Mouse (Mus musculus) neural tube, embryonic 10.5 days (tissue): ENCODE measurements around the gene Tbxas1.

Experiments
- DNase-seq: peaks from one replicate; pipeline ENCODE4 v3.0.0-alpha.2; 2017; ENCODE audit warnings: low spot score; ENCODE audit errors: extremely low spot score

Gene Tbxas1

DNA sequence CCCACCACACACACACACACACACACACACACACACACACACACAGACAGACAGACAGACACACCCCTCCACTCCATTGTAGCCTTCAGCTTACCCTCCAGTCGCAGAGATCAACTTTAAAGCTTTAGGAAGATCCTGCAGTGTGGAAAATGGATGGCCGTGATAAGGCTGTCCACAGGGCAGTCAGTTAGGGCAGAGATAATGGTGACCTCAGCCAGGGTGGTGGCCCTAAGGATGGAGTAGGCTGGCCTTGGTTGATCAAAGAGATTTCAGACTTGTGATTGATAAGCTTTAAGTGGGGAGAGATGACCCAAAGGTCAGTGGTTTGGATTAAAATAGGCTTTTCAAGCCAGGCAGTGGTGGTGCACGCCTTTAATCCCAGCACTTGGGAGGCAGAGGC lies 120.6 kb downstream of the Tbxas1 start:
- DNase-seq, result no peak

DNA sequence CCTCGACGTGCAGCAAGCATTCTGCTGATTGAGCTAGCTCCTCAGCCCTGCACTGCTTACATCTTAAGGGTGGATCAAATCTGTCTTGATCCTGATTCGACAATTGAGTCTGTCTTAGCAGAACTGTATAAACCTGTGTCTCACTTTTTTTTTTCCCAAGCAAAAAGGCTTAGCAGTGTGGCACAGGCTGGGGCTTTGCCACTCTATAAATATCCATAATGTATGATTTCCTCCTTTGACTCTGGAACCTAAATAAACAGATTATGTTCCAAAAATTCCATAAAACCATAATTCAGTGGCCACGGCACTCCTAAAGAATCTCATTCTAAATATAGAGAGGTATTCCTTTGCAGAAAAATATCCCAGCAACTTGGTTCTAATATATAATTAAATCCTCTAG lies 122.6 kb downstream of the Tbxas1 start:
- DNase-seq, result no peak

DNA sequence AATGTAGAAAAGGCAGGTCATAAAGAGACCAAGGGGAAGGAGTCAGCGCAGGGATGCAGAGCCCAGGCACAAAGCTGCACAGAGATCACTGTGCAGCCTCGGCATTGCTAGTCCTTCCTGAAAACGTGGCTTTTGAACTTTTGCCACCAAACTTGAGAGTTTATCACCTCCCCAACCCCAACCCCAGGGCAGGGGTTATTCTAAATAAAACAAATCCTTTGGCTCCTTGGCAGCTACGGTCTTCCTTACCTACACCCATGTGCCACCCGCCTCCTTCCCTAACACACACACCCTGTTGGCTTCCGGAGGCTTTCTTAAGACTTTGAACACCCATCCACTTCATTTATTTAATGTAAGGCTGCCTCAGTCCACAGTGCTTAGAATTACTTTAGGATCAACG lies 127.9 kb downstream of the Tbxas1 start:
- DNase-seq, result no peak

DNA sequence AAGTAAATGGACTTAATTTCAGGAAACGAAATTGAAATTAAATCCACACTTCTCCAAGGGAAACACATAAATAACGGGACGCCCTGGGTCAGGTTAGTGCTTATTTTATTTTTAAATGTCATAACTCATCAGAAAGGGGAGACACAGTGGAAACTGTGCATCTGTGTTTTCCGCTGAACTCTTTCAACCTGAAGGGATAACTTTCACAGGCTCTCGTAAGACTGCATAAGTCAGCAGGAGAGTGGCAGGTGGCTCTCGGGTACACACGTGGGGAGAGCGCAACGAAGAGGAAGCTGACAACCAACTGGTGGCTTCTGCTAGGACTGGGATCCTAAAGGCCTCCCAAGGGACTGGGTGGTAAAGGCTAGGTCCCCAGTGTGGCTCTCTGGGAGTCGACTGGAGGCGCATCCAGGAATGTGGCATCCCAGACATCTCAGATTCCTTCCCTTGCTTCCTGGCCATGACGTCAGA lies 128.8 kb downstream of the Tbxas1 start:
- no peak for DNase-seq

DNA sequence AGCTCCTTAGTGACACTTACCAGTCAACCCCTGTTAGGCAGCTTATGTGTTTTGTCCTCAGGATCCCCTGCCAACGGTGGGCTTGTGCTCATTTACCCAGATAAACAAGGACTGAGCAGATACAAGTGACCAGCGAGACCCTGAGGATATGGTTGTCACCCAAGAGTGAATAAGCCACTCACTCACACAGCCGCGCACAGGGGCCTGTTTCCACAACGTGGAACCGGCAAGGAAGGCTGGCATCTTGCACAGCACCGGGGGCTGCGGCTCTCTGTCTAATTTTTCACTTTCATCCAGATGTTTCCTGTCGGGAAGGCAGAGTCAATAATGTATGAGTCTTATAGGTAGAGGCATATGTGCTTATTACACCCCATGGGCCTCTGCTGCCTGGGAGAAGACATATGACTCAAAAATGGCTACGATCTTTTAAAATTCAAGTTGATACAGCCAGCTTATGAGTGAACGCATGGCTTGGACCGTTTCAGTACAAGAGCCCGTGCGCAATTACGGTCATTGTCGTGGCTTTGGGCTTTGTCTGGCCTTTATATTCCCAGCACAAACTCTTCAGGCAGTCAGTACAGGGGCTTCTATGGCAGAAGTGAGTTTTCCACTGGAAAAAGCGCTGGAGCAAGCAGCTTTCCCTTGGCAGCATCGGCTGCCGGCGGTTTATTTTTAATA lies 130.2 kb downstream of the Tbxas1 start:
- no peak for DNase-seq

DNA sequence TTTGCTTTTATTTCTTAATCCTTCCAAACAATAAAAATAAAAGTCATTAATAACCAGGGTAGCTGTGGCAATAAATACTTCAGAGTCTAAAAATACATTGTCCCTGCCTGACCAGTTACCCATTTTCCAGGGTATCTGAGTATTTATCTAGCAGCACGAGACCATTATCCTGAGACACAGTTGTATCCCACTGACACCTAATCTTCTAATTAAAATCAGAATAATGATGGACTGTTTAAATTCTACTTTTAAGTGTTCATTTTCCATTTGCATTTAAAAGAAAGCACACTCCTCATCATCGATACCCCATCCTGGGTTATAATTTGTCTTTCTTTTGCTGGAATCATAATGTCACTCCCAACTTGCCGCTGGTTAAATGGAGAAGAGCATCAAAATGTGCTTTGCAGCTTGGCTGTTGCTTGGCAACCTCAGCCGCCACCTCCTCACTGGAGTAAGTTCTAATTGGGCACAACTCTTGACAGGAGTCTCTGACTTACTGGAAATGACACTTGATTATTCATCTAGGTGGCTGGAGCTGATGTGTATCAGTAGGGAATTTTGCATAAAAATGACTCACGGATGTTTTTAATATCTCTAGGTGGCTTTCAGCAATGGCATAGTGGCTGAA lies 130.9 kb downstream of the Tbxas1 start:
- DNase-seq, result no peak

DNA sequence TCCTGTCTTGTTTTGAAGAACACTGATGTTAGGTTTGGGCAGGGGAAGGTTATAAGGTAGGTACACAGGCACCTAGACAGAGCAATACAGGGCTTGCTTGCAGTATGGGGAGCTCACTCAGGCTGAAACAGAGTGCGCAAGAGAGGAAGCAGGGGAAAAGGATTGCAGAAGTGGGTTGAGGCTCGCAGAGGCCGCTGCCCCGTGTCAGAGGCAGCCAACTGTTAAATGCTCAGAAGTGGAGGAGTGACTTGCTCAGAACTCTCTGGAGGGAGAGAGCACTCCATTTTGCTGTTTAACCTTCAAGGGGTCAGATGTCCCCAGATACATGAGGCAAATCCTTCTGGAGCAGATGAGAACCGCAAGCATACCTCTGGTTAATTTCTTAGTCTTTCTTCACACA lies 132.0 kb downstream of the Tbxas1 start:
- no peak for DNase-seq

DNA sequence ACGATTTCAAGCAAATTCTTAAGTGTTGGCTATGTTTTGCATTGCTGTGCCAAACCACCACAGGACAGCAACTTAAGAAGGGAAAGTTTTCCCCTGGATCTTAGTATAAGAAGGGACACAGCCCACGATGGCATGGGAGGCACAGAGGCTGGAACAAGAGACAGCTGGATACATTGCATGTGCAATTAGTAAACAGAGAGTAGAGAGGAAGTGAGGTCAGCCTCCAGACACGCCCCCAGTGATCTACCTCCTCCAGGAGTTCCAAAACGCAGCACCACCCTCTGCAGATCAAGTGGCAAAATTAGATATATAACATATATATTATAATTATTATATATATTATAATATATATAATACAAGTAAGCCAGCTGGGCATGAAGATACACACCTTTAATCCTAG lies 132.9 kb downstream of the Tbxas1 start:
- DNase-seq, result no peak

DNA sequence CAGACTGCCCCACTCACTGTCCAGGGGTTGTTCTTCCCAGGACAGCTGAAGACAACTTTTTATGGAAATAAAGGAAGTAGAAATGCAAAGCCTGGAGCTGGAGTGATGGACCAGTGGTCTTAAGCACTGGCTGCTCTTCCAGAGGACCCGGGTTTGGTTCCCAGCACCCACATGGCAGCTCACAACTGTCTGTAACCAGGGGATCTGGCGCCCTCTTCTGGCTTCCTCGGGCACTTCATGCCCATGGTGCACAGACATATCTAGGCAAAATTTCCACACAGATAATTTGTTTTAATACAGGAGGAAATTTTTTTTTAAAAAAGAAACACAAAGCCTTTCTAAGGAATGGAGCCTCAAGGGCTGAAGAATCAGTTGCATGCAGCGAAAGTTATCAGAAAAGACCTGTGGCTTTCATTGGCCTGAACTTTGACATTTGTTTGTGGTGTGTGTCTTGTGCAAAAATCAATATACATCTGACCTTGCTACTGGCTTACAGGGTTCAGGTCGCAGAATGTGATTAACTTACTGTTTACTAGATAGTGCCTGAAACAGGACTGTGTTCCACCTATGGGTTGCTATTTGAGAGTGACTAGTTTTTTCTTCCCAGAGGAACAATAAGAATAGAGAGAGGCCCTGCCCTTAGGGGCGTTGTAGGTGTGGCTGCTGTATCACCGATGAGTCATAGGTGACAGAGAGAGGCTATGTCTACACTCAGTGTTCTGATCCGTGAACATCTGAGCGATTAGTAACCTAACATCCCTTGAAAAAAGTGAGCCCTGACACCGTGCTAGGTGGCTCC lies 138.0 kb downstream of the Tbxas1 start:
- no peak for DNase-seq

DNA sequence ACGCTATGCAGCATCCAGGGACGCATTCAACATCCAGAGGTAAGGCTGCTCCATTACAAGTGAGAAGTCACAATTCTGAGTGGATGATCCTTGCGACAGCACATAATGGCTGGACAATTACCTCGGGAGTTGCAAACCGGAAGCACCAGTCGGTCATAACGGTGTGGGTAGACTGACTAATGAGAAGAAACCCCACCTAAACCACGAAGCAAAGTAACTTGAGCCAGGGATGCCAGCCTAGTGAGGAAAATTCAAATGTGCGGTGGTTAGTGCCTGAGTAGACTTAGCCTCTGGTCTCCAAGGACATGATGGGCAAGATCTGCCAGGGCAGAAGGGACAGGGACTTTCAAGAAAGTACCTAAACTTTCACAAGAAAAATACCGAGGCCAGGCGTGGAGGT lies 142.7 kb downstream of the Tbxas1 start:
- no peak for DNase-seq

DNA sequence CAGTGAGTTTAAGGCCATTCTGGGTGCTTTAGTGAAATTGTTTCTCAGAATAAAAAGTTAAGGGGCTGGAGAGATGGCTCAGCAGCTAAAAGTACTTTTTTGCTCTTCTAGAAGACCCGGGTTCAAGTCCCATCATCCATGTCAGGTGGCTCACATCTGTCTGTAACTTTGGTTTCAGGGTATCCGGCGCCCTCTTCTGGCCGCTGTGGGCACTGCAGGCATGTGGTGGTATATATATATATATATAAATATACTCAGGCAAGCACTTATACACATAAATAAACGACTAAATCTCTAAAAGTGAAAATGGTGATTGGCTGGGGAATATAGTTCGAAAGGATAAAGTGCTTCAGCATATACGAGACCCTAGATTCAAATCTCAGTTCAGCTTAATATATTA lies 143.6 kb downstream of the Tbxas1 start:
- DNase-seq, result no peak

DNA sequence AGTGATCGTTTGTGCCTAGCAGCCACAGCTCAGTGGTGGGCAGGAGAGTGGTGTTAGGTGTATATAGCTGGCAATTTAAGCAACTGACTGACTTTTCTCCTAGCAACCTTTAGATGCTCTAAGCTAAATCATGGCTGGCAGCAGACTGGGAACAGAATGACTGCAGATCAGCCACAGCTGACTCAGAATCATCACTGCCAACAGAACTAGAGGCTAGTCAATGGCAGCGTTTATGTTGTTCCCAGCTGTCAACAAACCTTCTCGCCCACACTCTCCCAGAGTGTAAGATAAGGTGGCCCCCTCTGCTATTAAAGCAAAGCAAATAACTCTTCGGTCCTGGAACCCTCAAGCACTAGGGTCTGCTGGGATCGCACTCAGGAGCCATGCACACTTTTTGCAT lies 144.0 kb downstream of the Tbxas1 start:
- DNase-seq, result no peak

DNA sequence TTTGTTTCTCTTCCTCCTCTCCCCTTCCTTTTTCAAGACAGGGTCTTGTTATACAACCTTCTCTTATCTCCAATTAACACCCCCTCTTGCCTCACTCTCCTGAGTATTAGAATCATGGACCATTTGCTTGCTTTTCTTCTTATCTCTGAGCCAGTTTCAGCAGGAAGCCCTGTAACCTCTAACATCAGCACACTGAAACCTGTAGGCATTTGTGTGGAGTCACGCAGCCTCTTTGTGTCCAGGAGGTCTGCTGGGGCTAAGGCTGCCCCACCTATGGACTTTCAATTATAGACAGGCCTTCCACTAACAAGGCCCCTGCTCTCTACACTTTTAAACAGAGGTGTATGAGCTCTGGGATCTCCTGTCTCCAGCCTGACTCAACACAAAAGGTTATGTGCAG lies 146.7 kb downstream of the Tbxas1 start:
- DNase-seq, result no peak

DNA sequence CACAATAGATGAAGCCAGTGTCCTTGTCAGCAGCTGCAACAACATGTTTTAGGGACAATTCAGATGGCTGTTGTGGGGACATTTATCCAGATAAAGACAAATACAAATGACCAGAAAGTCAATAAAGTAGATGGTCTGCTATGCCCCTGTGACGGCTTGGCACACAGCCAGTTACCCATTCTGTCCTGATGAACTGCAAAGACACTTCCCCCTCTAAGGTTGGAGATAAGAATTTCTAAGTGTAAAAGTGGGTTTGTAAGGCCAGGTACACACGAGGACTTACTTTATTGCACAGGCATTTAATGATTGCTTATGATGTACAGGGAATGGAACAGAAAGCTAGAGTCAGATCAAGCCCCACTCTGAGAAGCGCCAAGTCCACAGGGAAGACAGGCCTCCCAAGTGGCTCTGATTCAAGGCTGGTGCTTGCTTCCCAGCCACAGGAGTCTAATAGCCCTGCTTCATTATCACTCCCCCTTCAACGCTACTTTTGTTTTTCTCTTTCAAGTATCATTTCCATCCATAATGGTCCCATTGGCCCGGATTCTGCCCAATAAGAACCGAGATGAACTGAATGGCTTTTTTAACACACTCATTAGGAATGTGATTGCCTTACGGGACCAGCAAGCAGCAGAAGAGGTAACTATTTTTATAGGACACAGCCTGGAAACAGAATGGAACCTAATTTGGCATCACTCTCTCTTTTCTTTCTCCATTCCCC lies 147.4 kb downstream of the Tbxas1 start:
- DNase-seq, result no peak

DNA sequence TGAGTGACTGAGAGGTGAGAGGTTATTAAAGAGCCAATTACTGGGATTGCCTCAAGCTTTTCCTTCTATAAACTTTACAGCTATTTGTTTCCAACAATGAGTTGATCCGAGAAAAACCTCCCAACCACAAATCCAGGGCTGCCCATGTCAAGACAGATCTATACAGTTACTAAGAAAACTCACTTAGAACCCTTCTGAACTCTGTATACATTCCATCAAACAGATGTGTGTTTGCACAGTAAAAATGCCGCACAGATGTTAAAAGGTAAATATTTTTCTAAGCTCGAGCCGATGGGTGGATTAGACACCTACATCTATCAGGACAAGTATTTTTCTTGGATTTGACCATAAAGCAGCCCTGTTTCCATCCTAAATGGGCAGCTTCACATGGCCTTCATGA lies 149.4 kb downstream of the Tbxas1 start:
- DNase-seq, result no peak

DNA sequence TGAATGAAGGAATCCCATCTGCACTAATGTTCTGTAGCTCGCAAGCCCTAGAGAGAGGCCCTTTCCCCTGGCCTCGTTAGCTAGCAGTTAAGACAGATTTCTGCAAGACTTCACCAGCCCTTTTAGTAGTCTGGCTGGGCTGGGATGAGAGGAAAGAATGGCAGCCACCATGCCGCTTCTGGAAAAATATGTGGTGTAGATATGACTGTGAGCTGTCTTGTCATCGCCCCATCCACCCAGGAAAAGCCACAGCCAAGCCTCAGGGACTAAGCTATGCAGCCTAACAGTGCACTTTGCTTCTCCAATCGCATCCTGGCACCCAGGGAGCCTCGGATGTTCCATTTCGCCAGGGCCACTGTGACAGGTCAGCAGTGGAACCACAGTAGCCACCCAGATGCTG lies 149.8 kb downstream of the Tbxas1 start:
- DNase-seq, result no peak

DNA sequence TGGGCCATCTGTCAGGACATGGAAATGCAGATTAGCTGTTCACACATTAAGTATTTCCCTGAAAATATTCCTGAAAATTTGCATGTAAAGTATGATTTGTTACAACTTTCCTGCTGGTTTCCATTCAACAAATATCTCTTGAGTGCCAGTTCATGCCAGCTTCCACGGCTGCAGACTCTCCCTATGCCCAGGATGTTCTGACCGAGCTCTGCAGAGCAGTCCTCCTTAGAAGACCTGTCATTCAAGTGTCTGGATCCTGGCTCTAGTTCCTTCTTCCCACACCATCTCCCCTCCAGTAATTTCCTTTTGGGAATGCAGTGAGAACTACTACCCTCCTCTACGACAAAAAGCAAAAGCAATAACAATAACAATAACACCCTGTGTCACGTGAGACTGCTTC lies 155.5 kb downstream of the Tbxas1 start:
- DNase-seq, result no peak

DNA sequence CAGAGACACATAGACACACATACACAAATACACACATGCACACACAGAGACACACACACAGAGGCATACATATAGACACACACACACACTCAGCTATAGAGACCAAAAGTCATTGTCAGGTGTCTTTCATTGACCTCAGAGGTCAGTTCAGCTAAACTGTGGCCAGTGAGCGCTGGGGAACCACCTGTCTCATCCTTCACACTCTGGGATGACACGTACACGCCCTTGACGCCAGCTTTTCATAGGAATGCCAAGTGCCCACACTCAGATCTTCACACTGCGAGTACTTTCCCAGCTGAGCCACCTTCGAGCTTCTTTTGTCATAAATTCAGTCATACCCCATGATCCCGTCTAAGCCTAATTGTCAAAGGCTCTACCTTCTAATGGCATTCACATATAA lies 158.5 kb downstream of the Tbxas1 start:
- no peak for DNase-seq

DNA sequence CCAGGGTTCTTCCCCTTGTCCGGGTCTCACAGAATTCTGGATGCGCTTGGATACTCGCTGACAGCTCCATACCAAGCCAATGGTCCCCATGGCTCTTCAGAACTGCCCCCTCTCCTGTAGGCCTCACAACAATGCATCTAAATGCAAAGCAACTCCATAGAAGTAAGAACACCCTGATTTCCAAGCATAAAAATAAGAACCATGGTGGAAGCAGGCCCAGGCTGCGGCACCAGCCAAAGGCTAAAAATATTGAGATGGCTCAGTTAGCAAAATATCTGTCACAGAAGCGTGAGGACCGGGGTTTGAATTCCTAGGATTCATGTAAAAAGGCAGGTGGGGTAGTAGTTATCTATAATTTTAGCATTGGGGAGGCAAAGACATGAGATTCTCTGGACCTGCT lies 159.8 kb downstream of the Tbxas1 start:
- no peak for DNase-seq

DNA sequence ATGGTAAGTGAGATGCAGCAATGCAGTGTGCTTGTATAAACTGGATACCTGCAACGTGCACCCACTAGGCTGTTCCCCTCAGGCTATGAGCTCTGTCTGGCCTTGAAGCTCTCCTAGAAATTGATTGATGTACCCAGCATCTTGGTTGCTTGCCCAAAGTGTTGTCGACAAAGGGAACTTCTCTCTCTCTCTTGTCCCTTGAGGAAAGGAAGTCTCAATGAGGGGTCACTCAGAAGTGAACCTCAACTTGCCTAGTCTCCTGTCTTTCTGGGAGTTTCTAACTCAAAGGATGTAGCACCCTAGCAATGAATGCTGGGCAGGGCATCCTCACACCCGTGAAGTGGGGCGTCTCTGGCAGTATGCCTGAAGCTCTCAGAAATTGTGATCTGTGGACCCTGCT lies 161.0 kb downstream of the Tbxas1 start:
- DNase-seq, result no peak

DNA sequence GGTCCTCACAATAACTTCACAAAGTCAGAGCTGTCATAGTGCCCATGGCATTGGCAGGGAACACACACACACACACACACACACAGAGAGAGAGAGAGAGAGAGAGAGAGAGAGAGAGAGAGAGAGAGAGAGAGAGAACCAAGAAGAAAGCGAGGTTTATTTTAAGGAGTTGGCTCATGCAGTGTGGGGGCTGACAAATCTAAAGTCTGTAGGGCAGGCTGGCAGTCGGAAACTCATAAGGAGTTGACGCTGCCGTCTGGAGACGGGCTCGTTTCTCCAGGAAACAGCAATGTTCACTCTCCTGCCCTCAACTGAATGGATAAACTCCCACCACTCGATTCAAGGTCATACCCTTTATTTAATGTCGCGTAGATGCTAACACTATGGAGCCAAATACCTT lies 165.2 kb downstream of the Tbxas1 start:
- no peak for DNase-seq

DNA sequence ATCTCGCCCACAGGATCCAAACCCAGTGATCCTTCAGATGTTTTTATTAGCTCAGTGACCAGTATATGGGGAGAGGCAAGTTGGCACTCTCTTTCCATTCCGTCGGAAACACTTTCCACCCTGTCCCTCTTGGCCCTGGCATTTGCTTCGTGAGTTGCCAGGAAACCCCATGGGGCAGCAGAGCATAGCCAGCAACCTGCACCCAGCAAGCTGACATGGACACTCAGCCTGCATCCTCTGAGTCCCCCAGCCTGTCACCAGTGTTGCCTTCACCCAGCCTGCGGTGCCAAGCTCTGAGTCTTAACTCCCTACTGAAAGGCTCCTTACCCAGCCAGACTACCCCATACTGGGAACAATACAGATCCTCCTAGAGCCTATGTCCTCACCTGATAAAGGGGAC lies 173.9 kb downstream of the Tbxas1 start:
- DNase-seq, result no peak
